ENCODE assay signal across 8 mouse cellular contexts in the genomic region with DNA sequence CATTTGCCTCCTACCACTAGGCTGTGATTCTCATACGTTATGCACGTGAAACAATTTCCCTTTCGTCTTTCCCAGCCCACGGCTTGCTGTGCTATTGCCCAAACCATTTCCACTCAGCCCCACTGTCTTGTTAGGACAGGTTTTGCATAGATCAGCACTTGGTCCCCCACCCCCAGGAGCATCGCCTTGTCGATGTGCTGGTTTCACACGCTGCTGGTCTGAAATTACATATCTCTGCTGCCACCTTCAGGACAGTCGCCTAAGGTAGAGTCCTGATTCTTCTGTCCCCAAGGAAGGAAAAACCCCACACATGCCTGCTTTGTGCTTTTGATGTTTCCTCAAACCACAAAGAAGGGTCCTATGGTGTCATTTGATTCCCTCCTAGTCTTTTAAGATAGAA.
A peak's percentile ranks its signal among the peaks of the same experiment; 100 is the strongest.
DNase-seq lines count a peak whose midpoint lies in the region; ATAC-seq and TF ChIP-seq lines count a peak whose summit lies in the region.

No protein-coding gene starts in this region.

- no peak for TF ChIP-seq EP300 in lung, postnatal 0 days (IDR thresholded peaks at IDR 0.05)

- H3K9me3 ChIP-seq in kidney, postnatal 0 days (replicated peaks; ENCODE audit: low read length), result no peaks in the 10 kb centered on the region
- H3K9me3 ChIP-seq in lung, postnatal 0 days (ENCODE audit: low read length), result no peaks in the 10 kb centered on the region

- DNase-seq in thymus, adult 2 months, result peak; percentile 34
- no peak for DNase-seq in thymus, adult 18-20 months
- peak; percentile 87 for DNase-seq in brain, adult 2 months (ENCODE audit: low read depth, low spot score)
- peak; percentile 8 for DNase-seq in fibroblast of lung, adult 2 months (ENCODE audit: low read depth)
- peak; percentile 78 for DNase-seq in kidney, postnatal 0 days (ENCODE audit: low spot score)
- DNase-seq in lung, postnatal 0 days (ENCODE audit: low spot score), result peak; percentile 67
- DNase-seq in right cerebral cortex, postnatal 10 days (ENCODE audit: low spot score in 2 of 2), result peak; percentile 63 to 78

- no peak for ATAC-seq in kidney, postnatal 0 days (replicated peaks; ENCODE audit: low FRiP score, low read depth)
- no peak for ATAC-seq in lung, postnatal 0 days
- no peak for ATAC-seq in erythroid progenitor cell, adult 5-6 weeks (replicated peaks; ENCODE audit: low FRiP score, poor library complexity, severe bottlenecking)

- no peak for TF ChIP-seq POLR2A in thymus, adult 2 months (IDR thresholded peaks at IDR 0.05; ENCODE audit: control insufficient read depth, extremely low read depth, insufficient read depth, low read length, poor library complexity)

- H3K4me2 ChIP-seq in kidney, postnatal 0 days (ENCODE audit: low read length), result no peak overlapping the region
- no peak overlapping the region for H3K4me2 ChIP-seq in lung, postnatal 0 days (replicated peaks; ENCODE audit: low read depth, low read length)

- no peak for TF ChIP-seq CTCF in thymus, adult 2 months (IDR thresholded peaks at IDR 0.05; ENCODE audit: borderline replicate concordance, control insufficient read depth, extremely low read depth, insufficient read depth, low read length, poor library complexity)
- TF ChIP-seq CTCF in kidney, postnatal 0 days (IDR thresholded peaks at IDR 0.05; ENCODE audit: low read depth), result peak; percentile 75
- TF ChIP-seq CTCF in lung, postnatal 0 days (IDR thresholded peaks at IDR 0.05), result peak; percentile 74

- no peak overlapping the region for H3K9ac ChIP-seq in kidney, postnatal 0 days (ENCODE audit: low read depth, low read length)
- H3K9ac ChIP-seq in lung, postnatal 0 days (replicated peaks; ENCODE audit: low read depth), result no peak overlapping the region

- no peak overlapping the region for H3K4me3 ChIP-seq in thymus, adult 2 months (ENCODE audit: control insufficient read depth, insufficient read depth, low read length)
- H3K4me3 ChIP-seq in kidney, postnatal 0 days (replicated peaks; ENCODE audit: low read depth, low read length), result no peak overlapping the region
- H3K4me3 ChIP-seq in lung, postnatal 0 days (ENCODE audit: low read depth, low read length), result no peak overlapping the region

- 29% methylated on average over 8 of the region's 8 CpGs for WGBS in thymus, adult 2 months
- 28% methylated on average over 8 of the region's 8 CpGs for WGBS in kidney, postnatal 0 days
- 19% methylated on average over 8 of the region's 8 CpGs for WGBS in lung, postnatal 0 days

- H3K4me1 ChIP-seq in thymus, adult 2 months (replicated peaks; ENCODE audit: control insufficient read depth, insufficient read depth, low read length), result no peaks in the 10 kb centered on the region
- H3K4me1 ChIP-seq in kidney, postnatal 0 days (replicated peaks; ENCODE audit: insufficient read depth, low read length), result no peaks in the 10 kb centered on the region
- no peaks in the 10 kb centered on the region for H3K4me1 ChIP-seq in lung, postnatal 0 days (ENCODE audit: insufficient read depth, low read depth, low read length)

- no peak overlapping the region for H3K27ac ChIP-seq in thymus, adult 2 months (ENCODE audit: control insufficient read depth, insufficient read depth, low read length)
- H3K27ac ChIP-seq in kidney, postnatal 0 days, result no peak overlapping the region
- H3K27ac ChIP-seq in lung, postnatal 0 days (ENCODE audit: low read length), result no peak overlapping the region

- H3K27me3 ChIP-seq in thymus, adult 2 months (ENCODE audit: control insufficient read depth, insufficient read depth, low read length), result no peaks in the 10 kb centered on the region
- H3K27me3 ChIP-seq in kidney, postnatal 0 days (ENCODE audit: insufficient read depth, low read length), result no peaks in the 10 kb centered on the region
- H3K27me3 ChIP-seq in lung, postnatal 0 days (replicated peaks; ENCODE audit: insufficient read depth, low read length), result no peaks in the 10 kb centered on the region

- H3K36me3 ChIP-seq in thymus, adult 2 months (ENCODE audit: control insufficient read depth, insufficient read depth, low read length), result no peaks in the 10 kb centered on the region
- no peaks in the 10 kb centered on the region for H3K36me3 ChIP-seq in kidney, postnatal 0 days (ENCODE audit: insufficient read depth, low read length)
- no peaks in the 10 kb centered on the region for H3K36me3 ChIP-seq in lung, postnatal 0 days (ENCODE audit: insufficient read depth, low read length)

Comparison
In these comparisons a context has a peak if more than half of its experiments do, and no peak if none do; other contexts are left out.
1. DNase-seq: peak in thymus, adult 2 months (single experiment), brain, adult 2 months (single experiment), fibroblast of lung, adult 2 months (single experiment), kidney, postnatal 0 days (single experiment), lung, postnatal 0 days (single experiment) and right cerebral cortex, postnatal 10 days (2 of 2); none in thymus, adult 18-20 months (0 of 2).